Mouse (Mus musculus): ENCODE results near the gene Gm21900.
"Not testable (repeated sequence)": the region's sequence is repeated elsewhere in the genome, so short reads cannot be mapped to it uniquely, and the experiment has no call there.

DNA sequence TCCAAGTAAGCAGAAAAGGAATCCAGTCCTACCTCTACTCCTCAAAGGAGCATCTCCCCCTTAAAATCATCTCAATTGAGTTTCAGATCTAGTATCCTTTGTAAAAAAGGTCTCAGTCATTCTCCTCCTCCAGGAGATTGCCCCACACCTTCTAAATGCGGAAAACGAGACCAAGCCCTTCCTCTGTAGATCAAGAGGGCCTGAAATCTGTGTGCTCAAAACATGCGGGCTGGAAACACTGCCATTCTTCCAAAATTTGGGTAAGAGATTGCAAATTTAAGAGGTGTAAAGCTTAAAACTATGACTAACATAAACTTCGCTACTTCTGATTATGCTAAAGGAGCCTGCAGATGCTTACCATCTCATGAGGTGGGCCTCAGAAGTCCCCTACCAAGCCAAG, at the start of gene Gm21900:
- TF ChIP-seq CTCF, EP300 (IDR thresholded peaks at IDR 0.05; ENCODE audit: low read depth): not testable (repeated sequence)
